Mouse (Mus musculus) stomach, postnatal 0 days (tissue): ENCODE measurements at regions not wholly inside any gene's neighbourhood (a gene's known extent, or its start where the extent isn't known, plus 50 kb on each side); places are given as distances from the start of the nearest gene placed in this dataset.
A peak's percentile ranks its signal among the peaks of the same experiment; 100 is the strongest.

ENCODE experiments used
- ATAC-seq: fragments of 200-750 bp; cut with Nextera tagmentation; 2 replicates; pipeline ENCODE4 v1.8.0; 2017; ENCODE audit not compliant: low FRiP score, low TSS enrichment
- DNase-seq: peaks from one replicate; pipeline ENCODE4 v3.0.0-alpha.2; 2016; ENCODE audit warnings: low spot score
- H3K27ac ChIP-seq: fragments of 300-500 bp; sonication (generic); replicated peaks from 2 replicates; pipeline ENCODE4 v1.5.1; 2014; ENCODE audit warnings: mild to moderate bottlenecking, control low read depth
- H3K27me3 ChIP-seq: fragments of 300-500 bp; sonication (generic); 2 replicates; pipeline ENCODE4 v1.6.1; 2014; ENCODE audit warnings: low read length; ENCODE audit not compliant: control insufficient read depth, insufficient read depth
- H3K36me3 ChIP-seq: fragments of 300-500 bp; sonication (generic); 2 replicates; pipeline ENCODE4 v1.6.1; 2014; ENCODE audit warnings: low read length, mixed read lengths; ENCODE audit not compliant: control insufficient read depth, insufficient read depth
- H3K4me1 ChIP-seq: fragments of 300-500 bp; sonication (generic); replicated peaks from 2 replicates; pipeline ENCODE4 v1.6.1; 2014; ENCODE audit warnings: antibody characterized with exemption; ENCODE audit not compliant: control insufficient read depth, insufficient read depth
- H3K4me2 ChIP-seq: fragments of 300-500 bp; sonication (generic); replicated peaks from 2 replicates; pipeline ENCODE4 v1.6.1; 2014; ENCODE audit warnings: low read depth, mild to moderate bottlenecking, control low read depth, moderate library complexity
- H3K4me3 ChIP-seq: fragments of 300-500 bp; sonication (generic); 2 replicates; pipeline ENCODE4 v1.5.1; 2014; ENCODE audit warnings: low read depth, low read length, control low read depth
- H3K9ac ChIP-seq: fragments of 300-500 bp; sonication (generic); 2 replicates; pipeline ENCODE4 v1.6.1; 2014; ENCODE audit warnings: mild to moderate bottlenecking, low read length, control low read depth, mixed read lengths
- H3K9me3 ChIP-seq: fragments of 300-500 bp; sonication (generic); 2 replicates; pipeline ENCODE4 v1.6.1; 2016; ENCODE audit warnings: low read length; ENCODE audit not compliant: control insufficient read depth
- CTCF ChIP-seq: IDR thresholded peaks from 2 replicates; pipeline ENCODE4 v1.5.1; 2016; ENCODE audit warnings: antibody characterized with exemption, low read depth, mild to moderate bottlenecking, moderate library complexity
- EP300 ChIP-seq: optimal IDR thresholded peaks from 2 replicates; pipeline ENCODE3; 2016; ENCODE audit warnings: antibody characterized with exemption
- WGBS: fragments of 180-500 bp; shearing (Covaris S2); extraction: QIAGEN DNeasy Blood & Tissue Kit; methylation state at CpG from one replicate; pipeline ENCODE4 v1.1.7; 2014; 5-methylcytosine and 5-hydroxymethylcytosine counted together

DNA sequence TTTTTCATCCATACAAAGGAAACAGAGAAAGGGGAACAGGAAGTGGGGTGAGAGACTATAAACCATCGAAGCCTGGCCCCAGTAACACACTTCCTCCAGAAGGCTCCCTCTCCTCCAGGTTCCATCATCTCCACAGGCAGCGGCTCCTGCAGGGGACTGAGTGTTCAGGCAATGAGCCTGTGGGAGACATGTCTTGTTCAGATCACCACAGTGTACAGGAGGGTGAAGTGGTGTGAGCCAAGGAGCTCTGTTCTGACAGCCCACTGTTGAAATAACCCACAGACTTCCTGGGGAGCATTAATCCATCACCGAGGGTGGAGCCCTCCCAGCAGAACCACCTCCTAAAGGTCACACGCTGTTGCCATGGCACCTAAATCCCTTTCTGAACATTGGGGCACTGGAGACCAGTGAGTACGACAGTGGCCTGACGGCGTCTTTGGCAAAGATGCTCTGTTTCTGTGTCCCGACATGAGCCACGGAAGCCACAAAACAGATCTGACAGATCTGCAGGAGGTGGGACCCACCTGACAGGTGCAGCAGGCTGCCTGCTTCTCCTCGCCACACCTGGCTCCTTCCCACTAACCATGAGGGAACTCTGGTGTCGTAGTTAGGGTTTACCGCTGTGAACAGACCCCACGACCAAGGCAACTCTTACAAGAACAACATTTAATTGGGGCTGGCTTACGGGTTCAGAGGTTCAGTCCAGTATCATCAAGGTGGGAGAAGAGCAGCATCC lies 60.9 kb downstream of the Psmg1 start:
- Histone ChIP-seq H3K36me3 (no peaks in the 10 kb centered on the region), H3K9ac (no peak overlapping the region), H3K9me3 (no peaks in the 10 kb centered on the region), H3K4me1 (no peaks in the 10 kb centered on the region; the same call in 1 of the 2 replicates), H3K27ac (peak overlapping the region; percentile 77; the same call in 1 of the 2 replicates), H3K27me3 (no peaks in the 10 kb centered on the region), H3K4me3 (no peak overlapping the region), H3K4me2 (no peak overlapping the region)
- ATAC-seq (no peak), DNase-seq (no peak)
- WGBS: 65% methylated on average over 14 of the region's 14 CpGs
- TF ChIP-seq CTCF (no peak), EP300 (no peak)

DNA sequence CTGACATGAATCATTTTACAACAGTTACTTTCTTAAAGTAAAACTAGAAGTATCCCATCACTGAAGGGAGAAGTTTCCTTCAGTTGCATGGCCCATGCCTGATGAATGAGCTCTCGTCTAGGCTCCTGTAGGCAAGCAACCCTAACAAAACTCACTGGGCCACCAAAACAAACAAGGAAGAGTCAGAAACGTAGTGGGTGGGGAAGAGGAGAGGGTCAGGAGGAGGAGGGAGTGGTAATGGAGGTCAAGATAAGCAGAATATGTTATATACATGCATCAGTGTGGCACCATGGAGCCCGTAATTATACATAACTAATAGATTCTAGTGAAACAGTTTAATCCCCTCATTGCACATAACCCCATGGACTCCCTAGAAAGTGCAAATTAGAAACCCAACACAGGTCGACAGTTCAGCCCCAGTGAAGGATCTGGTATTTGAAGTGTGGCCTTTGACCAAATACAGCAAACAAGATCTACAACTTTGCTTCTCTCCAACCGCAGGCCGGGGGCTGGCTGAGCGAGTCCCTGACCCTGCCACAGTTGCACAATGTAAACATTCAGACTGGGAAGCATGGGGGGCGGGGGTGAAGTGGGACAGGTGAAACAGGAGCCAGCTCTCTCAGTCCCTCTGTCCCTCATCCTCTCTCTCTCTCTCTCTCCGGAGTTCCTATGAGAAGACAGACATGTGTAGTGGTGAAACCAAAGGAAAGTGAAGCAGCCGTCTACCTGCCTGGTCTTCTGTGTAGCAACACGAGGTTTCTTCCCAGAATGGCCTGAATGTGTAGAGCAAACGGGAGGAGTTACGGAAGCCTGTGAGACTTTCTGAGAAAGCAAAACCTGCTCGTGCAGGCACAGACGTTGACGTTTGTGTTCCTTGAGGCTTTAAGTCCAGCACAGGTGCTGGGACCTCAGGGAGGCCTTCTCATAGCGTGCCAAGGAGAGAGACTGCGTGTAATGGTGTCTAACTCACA lies 62.2 kb downstream of the Psmg1 start:
- Histone ChIP-seq H3K36me3 (no peaks in the 10 kb centered on the region), H3K4me3 (no peak overlapping the region), H3K27ac (peak overlapping the region; percentile 77), H3K4me2 (no peak overlapping the region), H3K9me3 (no peaks in the 10 kb centered on the region), H3K4me1 (no peaks in the 10 kb centered on the region; the same call in 1 of the 2 replicates), H3K27me3 (no peaks in the 10 kb centered on the region), H3K9ac (no peak overlapping the region)
- 36% methylated on average over 18 of the region's 18 CpGs for WGBS
- DNase-seq (peak; percentile 83), ATAC-seq (peak; percentile 63)
- TF ChIP-seq EP300: no peak
- TF ChIP-seq CTCF: no peak

GRCm38 (mm10) chr16:95926558-95926957 lies 64.2 kb downstream of the Psmg1 start:
- no peak for TF ChIP-seq EP300
- no peak for TF ChIP-seq CTCF
- H3K9ac ChIP-seq: no peak overlapping the region
- H3K4me1 ChIP-seq: no peaks in the 10 kb centered on the region; the same call in 1 of the 2 replicates
- peak overlapping the region; percentile 75 for H3K27ac ChIP-seq
- DNase-seq (peak; percentile 77), ATAC-seq (peak; percentile 81)
- WGBS: 57% methylated on average over 6 of the region's 6 CpGs
- H3K27me3 ChIP-seq: no peaks in the 10 kb centered on the region
- H3K9me3 ChIP-seq: no peaks in the 10 kb centered on the region
- no peaks in the 10 kb centered on the region for H3K36me3 ChIP-seq
- no peak overlapping the region for H3K4me3 ChIP-seq
- H3K4me2 ChIP-seq: no peak overlapping the region

DNA sequence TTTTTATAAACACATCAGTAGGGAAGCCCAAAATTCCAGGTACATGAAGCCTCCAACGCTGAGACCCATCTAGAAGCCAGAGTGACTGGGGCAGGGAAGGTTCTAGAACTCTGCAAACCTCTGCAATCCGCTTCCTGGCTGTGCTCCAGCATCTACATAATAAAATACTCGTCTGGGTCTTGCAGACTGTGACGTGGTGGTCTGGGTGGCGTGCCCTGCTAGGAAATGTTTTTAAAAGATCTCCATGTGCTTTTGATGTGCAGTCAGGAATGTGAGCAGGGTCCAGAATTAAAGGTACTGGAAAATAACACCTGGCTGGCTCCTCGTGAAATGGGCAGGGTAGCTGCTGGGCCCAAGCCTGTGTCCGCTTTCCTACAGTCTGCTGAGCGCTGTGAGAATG lies 66.0 kb downstream of the Psmg1 start:
- no peak overlapping the region for H3K9ac ChIP-seq
- no peaks in the 10 kb centered on the region for H3K36me3 ChIP-seq
- no peak overlapping the region for H3K4me3 ChIP-seq
- TF ChIP-seq EP300 (no peak), CTCF (no peak)
- H3K27ac ChIP-seq: peak overlapping the region; percentile 30; the same call in 1 of the 2 replicates
- H3K4me1 ChIP-seq: no peaks in the 10 kb centered on the region; the same call in 1 of the 2 replicates
- H3K4me2 ChIP-seq: no peak overlapping the region
- no peaks in the 10 kb centered on the region for H3K27me3 ChIP-seq
- DNase-seq (peak; percentile 19), ATAC-seq (no peak)
- WGBS: 45% methylated on average over 8 of the region's 8 CpGs
- no peaks in the 10 kb centered on the region for H3K9me3 ChIP-seq

GRCm38 (mm10) chr16:95923991-95924390 lies 66.8 kb downstream of the Psmg1 start:
- ATAC-seq (peak; percentile 71), DNase-seq (peak; percentile 71)
- 77% methylated on average over 7 of the region's 7 CpGs for WGBS
- Histone ChIP-seq H3K27ac (no peak overlapping the region; the same call in 1 of the 2 replicates), H3K4me3 (no peak overlapping the region), H3K4me2 (no peak overlapping the region), H3K27me3 (no peaks in the 10 kb centered on the region), H3K4me1 (no peaks in the 10 kb centered on the region; the same call in 1 of the 2 replicates), H3K9me3 (no peaks in the 10 kb centered on the region), H3K36me3 (no peaks in the 10 kb centered on the region), H3K9ac (no peak overlapping the region)
- TF ChIP-seq CTCF: no peak
- TF ChIP-seq EP300: no peak
